Mouse (Mus musculus) heart, adult 2 months (tissue): ENCODE data around the gene Hivep2. TPM values are rescaled to one million over a fixed set of nuclear protein-coding genes. Genes with fewer than 3 reads are reported as not detected.

Source experiments
- DNase-seq, 2 experiments: peaks; one replicate each; pipeline ENCODE4 v3.0.0; 2021
- H3K27ac ChIP-seq: fragments of 200-600 bp; 2 replicates; pipeline ENCODE4 v1.8.1; 2022
- H3K27me3 ChIP-seq: fragments of 200-500 bp; 2 replicates; pipeline ENCODE4 v1.6.1; 2012; ENCODE audit warnings: mild to moderate bottlenecking, low read length, inconsistent platforms, mixed read lengths; ENCODE audit not compliant: control insufficient read depth, insufficient read depth
- H3K36me3 ChIP-seq: fragments of 200-500 bp; 2 replicates; pipeline ENCODE4 v1.6.1; 2012; ENCODE audit warnings: low read length, inconsistent platforms; ENCODE audit not compliant: control insufficient read depth, insufficient read depth
- H3K4me1 ChIP-seq: fragments of 200-500 bp; 2 replicates; pipeline ENCODE4 v1.6.1; 2011; ENCODE audit warnings: low read length; ENCODE audit not compliant: control insufficient read depth, insufficient read depth
- H3K4me3 ChIP-seq: fragments of 200-600 bp; 2 replicates; pipeline ENCODE4 v1.8.1; 2022
- H3K79me2 ChIP-seq: fragments of 200-500 bp; replicated peaks from 2 replicates; pipeline ENCODE4 v1.6.1; 2012; ENCODE audit warnings: mild to moderate bottlenecking, inconsistent platforms, low read length, moderate library complexity, mixed read lengths; ENCODE audit not compliant: control insufficient read depth, insufficient read depth
- H3K9ac ChIP-seq: fragments of 200-500 bp; 2 replicates; pipeline ENCODE4 v1.6.1; 2012; ENCODE audit warnings: low read depth, mild to moderate bottlenecking, control low read depth, inconsistent platforms, low read length, mixed read lengths
- CTCF ChIP-seq: fragments of 200-600 bp; IDR thresholded peaks from 2 replicates; pipeline ENCODE4 v1.8.1; 2022; ENCODE audit warnings: antibody characterized with exemption, mild to moderate bottlenecking, moderate library complexity
- EP300 ChIP-seq: fragments of 200-500 bp; IDR thresholded peaks from 2 replicates; pipeline ENCODE4 v1.6.1; 2011; ENCODE audit warnings: low read depth, low read length, control low read depth; ENCODE audit not compliant: insufficient read depth
- POLR2A ChIP-seq: fragments of 200-500 bp; IDR thresholded peaks from 2 replicates; pipeline ENCODE4 v1.6.1; 2011; ENCODE audit warnings: mild to moderate bottlenecking, low read depth, low read length, control low read depth; ENCODE audit not compliant: insufficient read depth
- WGBS: fragments of 180-500 bp; shearing (Covaris S2); methylation state at CpG from one replicate; pipeline ENCODE4 v1.1.7; 2018; 5-methylcytosine and 5-hydroxymethylcytosine counted together
- intact Hi-C: fragments of 180-260 bp; cut with DNase I; formaldehyde crosslinking; loops from one replicate; pipeline ENCODE4 v1.15.1; 2025
- polyA plus RNA-seq: library from polyadenylated mRNA; depleted of rRNA; stranded (reverse); fragments of >200 nt; gene quantifications from 2 replicates; pipeline ENCODE4 v1.2.3, GENCODE M21; 2012
- total RNA-seq, 2 experiments: library from RNA; stranded (reverse); gene quantifications; 2 replicates each; pipeline ENCODE4 v1.2.3; 2021

Hivep2 gene
- total and polyA plus RNA-seq, 3 experiments = 5.3 to 22.6 (median 20.9) TPM

DNA sequence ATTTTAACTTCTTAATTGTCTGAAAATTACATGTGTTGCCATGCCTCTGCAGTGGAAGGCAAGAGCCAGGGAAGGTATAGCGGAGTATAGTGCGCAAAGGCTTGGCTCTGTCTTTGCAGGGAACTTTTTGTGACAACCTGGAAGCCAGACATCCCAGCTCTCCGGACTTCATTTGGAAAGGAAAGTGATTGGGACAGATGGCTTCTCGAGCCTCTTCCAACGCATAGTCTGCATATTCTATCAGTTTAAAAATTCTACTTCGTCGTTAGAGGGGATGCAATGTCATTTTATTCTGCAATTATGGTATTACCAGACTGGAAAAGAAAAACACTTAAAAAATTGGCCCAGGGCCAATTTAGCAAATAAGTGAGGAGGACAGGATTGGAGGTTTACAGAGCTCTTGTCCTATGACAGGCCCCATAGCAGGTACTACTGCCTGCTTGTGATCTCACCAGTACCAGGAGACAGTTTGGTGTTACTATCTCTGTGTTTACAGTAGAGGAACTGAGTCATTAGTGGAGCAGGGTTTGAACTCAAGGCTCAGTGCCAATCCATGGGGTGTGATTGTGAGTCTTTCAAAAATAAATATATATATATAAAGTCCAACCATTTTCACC is 7.8 kb downstream of the Hivep2 start:
- peaks cover 5% of the 10 kb centered on the region for H3K79me2 ChIP-seq
- intact Hi-C loops = no loop called here
- DNase-seq = no peak
- H3K36me3 ChIP-seq = peaks cover 26% of the 10 kb centered on the region
- no peak overlapping the region for H3K9ac ChIP-seq
- 57% methylated on average over 7 of the region's 7 CpGs for WGBS
- H3K27me3 ChIP-seq = no peaks in the 10 kb centered on the region
- TF ChIP-seq CTCF = no peak
- no peak for TF ChIP-seq EP300
- no peak for TF ChIP-seq POLR2A
- no peak overlapping the region for H3K4me3 ChIP-seq
- peaks cover 14% of the 10 kb centered on the region for H3K4me1 ChIP-seq
- peak overlapping the region; percentile 64; the same call in 1 of the 2 replicates for H3K27ac ChIP-seq

DNA sequence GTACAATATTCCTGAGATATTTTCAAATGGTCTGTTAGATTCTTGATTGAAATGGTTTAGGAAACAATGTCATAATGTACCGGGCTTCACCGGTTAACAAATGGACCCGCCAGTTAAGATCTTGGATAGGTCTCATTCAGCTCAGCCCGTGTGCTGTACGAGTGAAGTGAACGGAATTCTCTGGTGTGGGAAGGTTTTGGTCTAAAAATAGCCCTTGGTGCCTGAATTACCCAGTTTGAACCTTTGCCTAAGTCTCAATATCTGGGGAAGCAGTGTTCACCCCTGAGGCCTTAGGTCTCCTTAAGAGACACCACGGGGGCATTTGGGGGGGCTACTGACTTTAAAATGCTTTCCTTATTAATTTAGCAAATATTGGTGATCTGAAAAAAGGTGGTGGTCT is 8.6 kb downstream of the Hivep2 start:
- intact Hi-C loops = no loop called here
- peaks cover 27% of the 10 kb centered on the region for H3K36me3 ChIP-seq
- DNase-seq = no peak
- no peaks in the 10 kb centered on the region for H3K27me3 ChIP-seq
- H3K4me3 ChIP-seq = peak overlapping the region; percentile 21; the same call in 1 of the 2 replicates
- peak overlapping the region; percentile 64 for H3K27ac ChIP-seq
- TF ChIP-seq POLR2A (no peak), CTCF (no peak), EP300 (no peak)
- H3K9ac ChIP-seq = no peak overlapping the region; the same call in 1 of the 2 replicates
- H3K4me1 ChIP-seq = peaks cover 14% of the 10 kb centered on the region
- 27% methylated on average over 7 of the region's 7 CpGs for WGBS
- peaks cover 5% of the 10 kb centered on the region for H3K79me2 ChIP-seq

DNA sequence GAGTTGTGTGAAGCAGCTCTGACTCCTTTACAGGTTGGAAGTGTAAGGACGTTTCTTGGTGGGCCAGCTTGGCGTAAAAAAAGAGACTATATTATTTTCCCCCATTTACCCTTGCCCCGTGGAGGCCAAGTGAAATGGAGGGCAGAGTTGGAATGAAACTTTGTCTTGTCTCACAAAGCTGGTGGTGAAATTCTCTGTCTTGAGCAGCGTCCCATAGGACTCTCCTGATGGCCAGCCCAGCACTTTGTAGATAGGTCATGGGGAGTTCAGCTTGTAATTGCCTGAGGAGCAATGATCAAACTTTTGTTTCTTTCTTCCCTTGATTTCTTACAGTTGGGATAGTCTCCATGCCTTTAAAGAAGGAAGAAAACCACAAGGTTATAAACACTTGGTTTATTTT is 10.0 kb downstream of the Hivep2 start:
- Histone ChIP-seq H3K4me1 (peaks cover 14% of the 10 kb centered on the region), H3K79me2 (peaks cover 6% of the 10 kb centered on the region), H3K27ac (peak overlapping the region; percentile 31), H3K9ac (no peak overlapping the region), H3K36me3 (peaks cover 27% of the 10 kb centered on the region), H3K4me3 (no peak overlapping the region), H3K27me3 (no peaks in the 10 kb centered on the region)
- intact Hi-C loops = no loop called here
- no peak for DNase-seq
- 58% methylated on average over 4 of the region's 4 CpGs for WGBS
- TF ChIP-seq POLR2A (no peak), EP300 (no peak), CTCF (no peak)

DNA sequence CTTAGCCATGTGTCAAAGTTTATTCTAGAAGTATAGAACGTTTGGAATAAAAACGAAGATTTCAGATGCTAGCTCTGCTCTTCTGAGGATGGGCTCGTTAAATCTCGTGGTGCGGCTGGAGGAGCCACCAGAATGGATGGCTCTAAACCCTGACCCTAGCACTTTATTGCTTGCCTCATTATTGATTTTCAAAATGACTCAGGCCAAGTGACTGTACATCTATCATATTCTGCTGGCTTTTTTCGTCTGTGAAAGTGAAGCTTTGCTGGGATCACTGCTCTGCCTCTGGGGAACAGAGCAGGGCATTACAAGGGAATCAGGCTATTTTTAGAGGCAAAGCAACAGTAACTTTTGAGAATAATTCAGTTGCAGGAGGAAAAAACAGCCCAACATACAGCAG is 10.4 kb downstream of the Hivep2 start:
- H3K79me2 ChIP-seq = peaks cover 6% of the 10 kb centered on the region
- TF ChIP-seq CTCF (peak; percentile 14), POLR2A (no peak)
- intact Hi-C loops = no loop called here
- no peaks in the 10 kb centered on the region for H3K27me3 ChIP-seq
- no peak overlapping the region for H3K4me3 ChIP-seq
- 40% methylated on average over 6 of the region's 6 CpGs for WGBS
- H3K9ac ChIP-seq = no peak overlapping the region
- peaks cover 27% of the 10 kb centered on the region for H3K36me3 ChIP-seq
- DNase-seq = no peak
- peaks cover 14% of the 10 kb centered on the region for H3K4me1 ChIP-seq
- H3K27ac ChIP-seq = peak overlapping the region; percentile 31

DNA sequence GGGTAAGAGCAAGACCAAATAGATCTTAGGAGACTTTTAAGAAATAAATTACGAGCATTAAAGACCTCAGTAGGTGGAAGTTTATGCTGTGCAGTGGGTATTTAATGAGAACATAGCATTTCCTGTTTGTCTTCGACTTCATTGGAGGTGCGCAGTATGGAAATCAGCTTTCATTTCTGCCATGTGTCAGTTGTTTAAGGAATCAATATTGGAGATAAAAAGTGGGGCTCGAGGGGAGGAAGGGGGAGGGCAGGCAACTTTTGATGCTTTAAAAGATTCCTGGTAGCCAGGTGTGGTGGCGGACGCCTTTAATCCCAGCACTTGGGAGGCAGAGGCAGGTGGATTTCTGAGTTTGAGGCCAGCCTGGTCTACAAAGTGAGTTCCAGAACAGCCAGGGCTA is 16.4 kb downstream of the Hivep2 start:
- H3K79me2 ChIP-seq = peaks cover 8% of the 10 kb centered on the region
- H3K4me1 ChIP-seq = peaks cover 12% of the 10 kb centered on the region
- H3K27me3 ChIP-seq = no peaks in the 10 kb centered on the region
- WGBS = 40% methylated on average over 6 of the region's 6 CpGs
- intact Hi-C loops = loop anchor here (2.0 kb wide), 1 partner anchor 15 kb away; the partner anchor contains the start of gene Hivep2
- H3K9ac ChIP-seq = peak overlapping the region; percentile 53
- TF ChIP-seq CTCF (no peak), POLR2A (no peak), EP300 (no peak)
- H3K27ac ChIP-seq = peak overlapping the region; percentile 97
- no peak for DNase-seq
- peaks cover 26% of the 10 kb centered on the region for H3K36me3 ChIP-seq
- peak overlapping the region; percentile 51 for H3K4me3 ChIP-seq

DNA sequence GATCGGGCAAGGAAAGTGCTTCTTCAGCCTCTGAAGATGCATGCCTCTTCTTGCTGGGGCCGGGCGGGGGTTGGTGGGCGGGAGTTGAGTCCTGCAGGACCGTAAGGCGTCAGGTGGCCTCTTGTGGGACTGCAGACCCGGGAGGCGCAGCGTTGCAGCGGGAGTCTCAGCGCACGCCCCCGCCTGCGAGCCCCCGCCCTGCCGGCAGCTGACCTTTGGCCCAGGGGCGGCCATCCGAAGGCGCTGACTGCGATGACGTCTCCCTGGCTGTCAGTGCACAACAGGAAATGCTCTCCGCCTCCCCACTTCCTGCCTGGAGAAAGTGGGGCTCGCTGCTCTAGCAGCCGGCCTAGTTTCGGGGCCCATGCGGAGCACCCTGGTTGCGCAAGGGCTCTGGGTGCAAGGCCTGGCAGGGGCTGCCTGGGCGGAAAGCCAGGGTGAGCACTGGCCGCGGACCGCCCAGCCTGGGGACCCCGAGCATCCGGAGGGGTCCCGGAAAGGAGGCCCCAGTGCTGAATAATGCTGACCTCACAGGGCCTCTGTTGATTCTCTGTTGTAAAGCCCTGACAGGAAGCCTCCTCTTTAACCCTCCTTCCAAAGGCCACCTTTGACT is 17.0 kb downstream of the Hivep2 start:
- H3K4me3 ChIP-seq = peak overlapping the region; percentile 51
- H3K79me2 ChIP-seq = peaks cover 7% of the 10 kb centered on the region
- peak overlapping the region; percentile 97 for H3K27ac ChIP-seq
- TF ChIP-seq POLR2A (peak; percentile 65), EP300 (peak; percentile 69), CTCF (peak; percentile 18; the same call in 1 of the 2 replicates)
- 1% methylated on average over 34 of the region's 34 CpGs for WGBS
- H3K9ac ChIP-seq = peak overlapping the region; percentile 77
- peaks cover 26% of the 10 kb centered on the region for H3K36me3 ChIP-seq
- H3K4me1 ChIP-seq = peaks cover 14% of the 10 kb centered on the region
- intact Hi-C loops = loop anchor here (2.0 kb wide), 1 partner anchor 16 kb away; the partner anchor contains the start of gene Hivep2
- DNase-seq = peak; percentile 89 to 92
- no peaks in the 10 kb centered on the region for H3K27me3 ChIP-seq
